Mouse (Mus musculus) olfactory bulb, adult 2 months (tissue): ENCODE measurements around the gene Cyp2d22. TPM values are rescaled to one million over a fixed set of nuclear protein-coding genes. Genes with fewer than 3 reads are reported as not detected.

Experiments used
- H3K27ac ChIP-seq: fragments of 200-500 bp; 2 replicates; pipeline ENCODE4 v1.5.1; 2012; ENCODE audit warnings: low read depth, low read length; ENCODE audit not compliant: insufficient read depth
- H3K4me1 ChIP-seq: fragments of 200-500 bp; 2 replicates; pipeline ENCODE4 v1.6.1; 2012; ENCODE audit warnings: low read length; ENCODE audit not compliant: control insufficient read depth, insufficient read depth
- H3K4me3 ChIP-seq: fragments of 200-500 bp; 2 replicates; pipeline ENCODE4 v1.5.1; 2012; ENCODE audit warnings: mild to moderate bottlenecking, low read depth, low read length, moderate library complexity; ENCODE audit not compliant: insufficient read depth
- CTCF ChIP-seq: fragments of 200-500 bp; IDR thresholded peaks from 2 replicates; pipeline ENCODE4 v1.5.1; 2012; ENCODE audit warnings: low read depth, mild to moderate bottlenecking, low read length, moderate library complexity; ENCODE audit not compliant: insufficient read depth
- POLR2A ChIP-seq: fragments of 200-500 bp; IDR thresholded peaks from 2 replicates; pipeline ENCODE4 v1.6.1; 2012; ENCODE audit warnings: mild to moderate bottlenecking, low read depth, low read length, moderate library complexity; ENCODE audit not compliant: insufficient read depth
- WGBS: fragments of 180-500 bp; shearing (Covaris S2); methylation state at CpG from one replicate; pipeline ENCODE4 v1.1.7; 2018; 5-methylcytosine and 5-hydroxymethylcytosine counted together
- polyA plus RNA-seq: library from polyadenylated mRNA; stranded (reverse); fragments of >200 nt; gene quantifications from 2 replicates; pipeline ENCODE4 v1.2.4, GENCODE M21; 2012; ENCODE audit warnings: low replicate concordance; ENCODE audit not compliant: missing spikeins, insufficient read depth, insufficient read length

Gene Cyp2d22
- polyA plus RNA-seq, 1 experiment: not detected

- WGBS: under 1% methylated on average over 51 of the region's 51 CpGs
- peak; percentile 79 for TF ChIP-seq POLR2A
- no peak for TF ChIP-seq CTCF
- peak overlapping the region; percentile 91 for H3K27ac ChIP-seq
- H3K4me3 ChIP-seq: peak overlapping the region; percentile 72
- peaks cover 17% of the 10 kb centered on the region for H3K4me1 ChIP-seq
These were observed 34.1 kb downstream of the Cyp2d22 start for GRCm38 (mm10) chr15:82345820-82346470.

GRCm38 (mm10) chr15:82344971-82345370 is 35.1 kb downstream of the Cyp2d22 start:
- H3K4me1 ChIP-seq: peaks cover 21% of the 10 kb centered on the region
- no peak overlapping the region for H3K4me3 ChIP-seq
- no peak for TF ChIP-seq POLR2A
- TF ChIP-seq CTCF: no peak
- H3K27ac ChIP-seq: no peak overlapping the region
- 85% methylated on average over 6 of the region's 6 CpGs for whole genome bisulfite sequencing

- Histone ChIP-seq H3K4me3 (no peak overlapping the region), H3K27ac (no peak overlapping the region), H3K4me1 (peaks cover 23% of the 10 kb centered on the region)
- TF ChIP-seq POLR2A: no peak
- TF ChIP-seq CTCF: no peak
- 87% methylated on average over 27 of the region's 27 CpGs for WGBS
These were observed 36.4 kb downstream of the Cyp2d22 start for GRCm38 (mm10) chr15:82343368-82344287.

- 84% methylated on average over 5 of the region's 5 CpGs for WGBS
- Histone ChIP-seq H3K4me3 (no peak overlapping the region), H3K4me1 (peaks cover 24% of the 10 kb centered on the region), H3K27ac (no peak overlapping the region)
- no peak for TF ChIP-seq CTCF
- no peak for TF ChIP-seq POLR2A
These were observed 37.5 kb downstream of the Cyp2d22 start for GRCm38 (mm10) chr15:82342543-82342935.

- 80% methylated on average over 15 of the region's 15 CpGs for WGBS
- no peak overlapping the region for H3K27ac ChIP-seq
- H3K4me1 ChIP-seq: peaks cover 23% of the 10 kb centered on the region
- TF ChIP-seq CTCF: no peak
- no peak for TF ChIP-seq POLR2A
- no peak overlapping the region for H3K4me3 ChIP-seq
These were observed 38.2 kb downstream of the Cyp2d22 start for GRCm38 (mm10) chr15:82341675-82342542.

GRCm38 (mm10) chr15:82341036-82341501 is 39.0 kb downstream of the Cyp2d22 start:
- TF ChIP-seq CTCF: no peak
- no peak for TF ChIP-seq POLR2A
- 16% methylated on average over 40 of the region's 40 CpGs for WGBS
- Histone ChIP-seq H3K27ac (no peak overlapping the region), H3K4me1 (peaks cover 25% of the 10 kb centered on the region), H3K4me3 (no peak overlapping the region)

GRCm38 (mm10) chr15:82340414-82341035 is 39.5 kb downstream of the Cyp2d22 start:
- Histone ChIP-seq H3K4me3 (no peak overlapping the region), H3K27ac (no peak overlapping the region), H3K4me1 (peaks cover 25% of the 10 kb centered on the region)
- no peak for TF ChIP-seq POLR2A
- TF ChIP-seq CTCF: no peak
- 57% methylated on average over 21 of the region's 21 CpGs for whole genome bisulfite sequencing

GRCm38 (mm10) chr15:82339634-82340254 is 40.3 kb downstream of the Cyp2d22 start:
- WGBS: 71% methylated on average over 8 of the region's 8 CpGs
- no peak overlapping the region for H3K4me3 ChIP-seq
- TF ChIP-seq CTCF (no peak), POLR2A (no peak)
- peaks cover 25% of the 10 kb centered on the region for H3K4me1 ChIP-seq
- no peak overlapping the region for H3K27ac ChIP-seq
